Mouse (Mus musculus): ENCODE measurements around the gene Myog. TPM values are rescaled to one million over a fixed set of nuclear protein-coding genes. Genes with fewer than 3 reads are reported as not detected.

Gene Myog
- total and polyA plus RNA-seq, 2 experiments from 2014 or later: 0.19 to 0.29 TPM

GRCm38 (mm10) chr1:134273493-134274395 lies 16.0 kb upstream of the Myog start:
- H3K36me3 ChIP-seq (ENCODE audit: insufficient read depth): no peaks in the 10 kb centered on the region
- peak; percentile 67 for DNase-seq
- no peaks in the 10 kb centered on the region for H3K9me3 ChIP-seq (ENCODE audit: low read length)
- 20% methylated on average over 9 of the region's 9 CpGs for WGBS
- peak overlapping the region; percentile 55 for H3K27ac ChIP-seq (ENCODE audit: low read depth, low read length)
- peaks cover 16% of the 10 kb centered on the region; the same call in 1 of the 2 replicates for H3K4me1 ChIP-seq (ENCODE audit: insufficient read depth)
- H3K27me3 ChIP-seq (ENCODE audit: insufficient read depth, low read length): no peaks in the 10 kb centered on the region
- H3K4me3 ChIP-seq (ENCODE audit: low read depth, low read length): no peak overlapping the region
- no peak overlapping the region for H3K9ac ChIP-seq
- TF ChIP-seq CTCF (IDR thresholded peaks at IDR 0.05; ENCODE audit: low read depth): no peak
- no peak overlapping the region for H3K4me2 ChIP-seq (ENCODE audit: low read depth)
- peak; percentile 66 for ATAC-seq

- ATAC-seq (peak; percentile 36; the same call in 1 of the 2 replicates), DNase-seq (peak; percentile 45)
- Histone ChIP-seq H3K4me1 (ENCODE audit: insufficient read depth) (peaks cover 16% of the 10 kb centered on the region; the same call in 1 of the 2 replicates), H3K4me2 (ENCODE audit: low read depth) (no peak overlapping the region), H3K9me3 (ENCODE audit: low read length) (no peaks in the 10 kb centered on the region), H3K4me3 (ENCODE audit: low read depth, low read length) (no peak overlapping the region), H3K27ac (ENCODE audit: low read depth, low read length) (peak overlapping the region; percentile 55), H3K27me3 (ENCODE audit: insufficient read depth, low read length) (no peaks in the 10 kb centered on the region), H3K36me3 (ENCODE audit: insufficient read depth) (no peaks in the 10 kb centered on the region), H3K9ac (no peak overlapping the region)
- WGBS: 65% methylated on average over 7 of the region's 7 CpGs
- no peak for TF ChIP-seq CTCF (IDR thresholded peaks at IDR 0.05; ENCODE audit: low read depth)
Measured at GRCm38 (mm10) chr1:134274483-134274920, 15.3 kb upstream of the Myog start.

DNA sequence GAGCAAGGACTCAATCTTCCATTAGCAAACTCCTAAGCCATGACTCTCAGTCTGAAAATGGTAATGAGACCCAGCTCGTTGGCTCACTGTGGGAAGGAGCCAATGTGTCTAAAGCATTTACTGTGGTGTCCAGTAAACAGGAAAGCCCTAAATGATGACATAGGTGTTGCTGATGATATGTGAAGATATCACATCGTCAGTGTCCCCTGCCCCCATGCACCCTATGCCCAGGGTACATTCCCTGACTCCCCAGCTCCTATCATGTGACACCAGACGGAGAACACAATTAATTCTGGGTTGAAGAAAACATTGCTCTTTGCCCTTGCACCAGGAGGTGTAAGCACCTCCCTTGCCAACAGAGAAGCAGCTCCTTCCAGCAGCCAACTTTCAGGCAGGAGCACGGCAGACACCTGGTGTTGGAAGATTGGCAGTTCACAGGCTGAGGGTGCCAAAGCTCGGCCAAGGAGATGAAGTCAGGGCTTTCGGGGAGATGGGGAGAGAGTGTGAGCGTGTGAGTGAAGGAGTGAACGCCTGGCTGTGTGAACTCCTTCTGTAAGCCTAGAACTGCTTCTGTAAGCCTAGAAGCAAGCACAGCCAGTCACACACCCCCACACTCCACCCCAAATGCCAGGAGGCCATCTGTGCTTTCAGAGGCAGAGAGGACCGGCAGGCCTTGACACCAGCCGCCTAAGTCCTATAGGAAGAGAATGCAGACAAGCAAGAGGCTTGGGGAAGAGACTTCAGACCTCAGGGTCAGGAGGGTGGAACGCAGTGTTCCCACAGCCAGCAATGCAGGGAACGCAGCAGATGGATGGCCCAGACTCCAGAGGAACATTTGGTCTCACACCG lies 13.9 kb upstream of the Myog start:
- Histone ChIP-seq H3K27ac (ENCODE audit: low read depth, low read length) (peak overlapping the region; percentile 29; the same call in 1 of the 2 replicates), H3K27me3 (ENCODE audit: insufficient read depth, low read length) (no peaks in the 10 kb centered on the region), H3K9ac (no peak overlapping the region), H3K4me3 (ENCODE audit: low read depth, low read length) (no peak overlapping the region), H3K4me2 (ENCODE audit: low read depth) (no peak overlapping the region), H3K9me3 (ENCODE audit: low read length) (no peaks in the 10 kb centered on the region), H3K36me3 (ENCODE audit: insufficient read depth) (no peaks in the 10 kb centered on the region), H3K4me1 (ENCODE audit: insufficient read depth) (peaks cover 16% of the 10 kb centered on the region; the same call in 1 of the 2 replicates)
- DNase-seq (peak; percentile 27), ATAC-seq (peak; percentile 45; the same call in 1 of the 2 replicates)
- no peak for TF ChIP-seq CTCF (IDR thresholded peaks at IDR 0.05; ENCODE audit: low read depth)
- 51% methylated on average over 13 of the region's 13 CpGs for WGBS

GRCm38 (mm10) chr1:134276823-134277222 lies 13.0 kb upstream of the Myog start:
- WGBS: 83% methylated on average over 7 of the region's 7 CpGs
- no peak overlapping the region for H3K4me2 ChIP-seq (ENCODE audit: low read depth)
- no peak overlapping the region for H3K4me3 ChIP-seq (ENCODE audit: low read depth, low read length)
- no peak for TF ChIP-seq CTCF (IDR thresholded peaks at IDR 0.05; ENCODE audit: low read depth)
- H3K9me3 ChIP-seq (ENCODE audit: low read length): no peaks in the 10 kb centered on the region
- no peak overlapping the region for H3K27ac ChIP-seq (ENCODE audit: low read depth, low read length)
- H3K36me3 ChIP-seq (ENCODE audit: insufficient read depth): no peaks in the 10 kb centered on the region
- peaks cover 16% of the 10 kb centered on the region; the same call in 1 of the 2 replicates for H3K4me1 ChIP-seq (ENCODE audit: insufficient read depth)
- no peak overlapping the region for H3K9ac ChIP-seq
- ATAC-seq (no peak), DNase-seq (no peak)
- no peaks in the 10 kb centered on the region for H3K27me3 ChIP-seq (ENCODE audit: insufficient read depth, low read length)

DNA sequence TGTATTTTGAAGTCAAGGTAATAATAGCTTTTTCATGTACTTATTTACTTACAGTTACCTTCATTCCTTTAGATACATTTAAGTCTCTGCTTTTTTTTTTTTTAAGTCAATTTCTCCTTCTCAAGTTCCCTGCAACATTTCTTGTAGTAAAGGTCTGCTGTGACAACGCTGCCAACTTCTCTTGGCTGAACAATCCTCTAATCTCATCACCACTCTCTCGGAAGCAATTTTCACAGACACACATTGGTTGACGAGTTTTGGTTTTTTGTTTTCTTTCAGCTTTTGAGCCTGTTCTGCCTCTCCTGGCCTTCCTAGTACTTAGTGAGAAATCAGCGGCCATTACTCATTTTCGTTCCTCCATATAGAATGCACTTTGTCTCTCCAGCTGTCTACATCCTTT lies 9.6 kb upstream of the Myog start:
- H3K36me3 ChIP-seq (ENCODE audit: insufficient read depth): no peaks in the 10 kb centered on the region
- no peak overlapping the region for H3K9ac ChIP-seq
- no peaks in the 10 kb centered on the region for H3K27me3 ChIP-seq (ENCODE audit: insufficient read depth, low read length)
- no peak overlapping the region for H3K4me3 ChIP-seq (ENCODE audit: low read depth, low read length)
- H3K4me2 ChIP-seq (ENCODE audit: low read depth): no peak overlapping the region
- H3K9me3 ChIP-seq (ENCODE audit: low read length): no peaks in the 10 kb centered on the region
- TF ChIP-seq CTCF (IDR thresholded peaks at IDR 0.05; ENCODE audit: low read depth): no peak
- 56% methylated on average over 5 of the region's 5 CpGs for WGBS
- DNase-seq (peak; percentile 30), ATAC-seq (no peak)
- H3K4me1 ChIP-seq (ENCODE audit: insufficient read depth): no peaks in the 10 kb centered on the region
- H3K27ac ChIP-seq (ENCODE audit: low read depth, low read length): no peak overlapping the region

DNA sequence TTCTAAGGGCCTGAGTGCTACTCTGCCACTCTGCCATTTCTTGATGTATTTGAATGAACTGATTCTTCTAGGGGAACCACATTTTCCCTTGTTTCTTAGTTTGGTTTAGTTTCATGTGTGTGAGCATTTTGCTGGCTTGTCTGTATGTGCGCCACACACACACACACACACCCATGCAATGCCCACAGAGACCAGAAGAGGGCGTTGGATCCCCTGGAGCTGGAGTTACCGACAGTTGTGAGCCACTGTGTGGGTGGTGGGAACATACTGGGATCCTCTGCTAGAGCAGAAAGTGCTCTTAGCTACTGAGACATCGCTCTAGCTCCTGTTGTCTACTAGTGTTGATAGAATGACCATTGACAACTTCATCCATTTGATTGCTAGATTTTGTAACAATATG lies 8.2 kb upstream of the Myog start:
- Histone ChIP-seq H3K9me3 (ENCODE audit: low read length) (no peaks in the 10 kb centered on the region), H3K4me1 (ENCODE audit: insufficient read depth) (no peaks in the 10 kb centered on the region), H3K27me3 (ENCODE audit: insufficient read depth, low read length) (no peaks in the 10 kb centered on the region), H3K27ac (ENCODE audit: low read depth, low read length) (no peak overlapping the region), H3K9ac (no peak overlapping the region), H3K4me2 (ENCODE audit: low read depth) (no peak overlapping the region), H3K4me3 (ENCODE audit: low read depth, low read length) (no peak overlapping the region), H3K36me3 (ENCODE audit: insufficient read depth) (no peaks in the 10 kb centered on the region)
- no peak; the same call in 1 of the 2 replicates for TF ChIP-seq CTCF (IDR thresholded peaks at IDR 0.05; ENCODE audit: low read depth)
- no peak for DNase-seq
- ATAC-seq: no peak
- WGBS: 73% methylated on average over 4 of the region's 4 CpGs

Data from forebrain, postnatal 0 days (tissue).